Mouse (Mus musculus): ENCODE results near the gene Mis12. TPM values are rescaled to one million over a fixed set of nuclear protein-coding genes. Genes with fewer than 3 reads are reported as not detected.
A peak's percentile ranks its signal among the peaks of the same experiment; 100 is the strongest.

Gene Mis12
- total and polyA plus RNA-seq, 3 experiments: 17.2 to 34.0 TPM; not detected in 1

GRCm38 (mm10) chr11:70969821-70970559 lies 49.4 kb upstream of the Mis12 start, which contains the start of the genes Nup88 and Rpain (continued):
- no peak for TF ChIP-seq ZKSCAN1 (IDR thresholded peaks at IDR 0.05; ENCODE audit: low read depth, low read length)
- TF ChIP-seq CTCF (IDR thresholded peaks at IDR 0.05 in 2 of 3, conservative IDR thresholded peaks at IDR 0.05 in 1 of 3; ENCODE audit: control insufficient read depth in 1 of 3, insufficient read depth in 1 of 3, low read depth in 2 of 3, low read length in 3 of 3, poor library complexity in 1 of 3, severe bottlenecking in 1 of 3): no peak
- TF ChIP-seq NELFE (IDR thresholded peaks at IDR 0.05; ENCODE audit: low read depth, low read length): peak; percentile 96
- TF ChIP-seq JUND (IDR thresholded peaks at IDR 0.05; ENCODE audit: low read depth, low read length): no peak
- peak; percentile 91 to 93 for TF ChIP-seq POLR2A (IDR thresholded peaks at IDR 0.05; ENCODE audit: control insufficient read depth in 1 of 2, insufficient read depth in 1 of 2, low read depth in 1 of 2, low read length in 2 of 2, poor library complexity in 1 of 2)

- Histone ChIP-seq H3K4me1 (ENCODE audit: control insufficient read depth in 1 of 2, insufficient read depth in 2 of 2, low read length in 2 of 2) (peaks cover 4 to 10% of the 10 kb centered on the region in 2 experiments; a peak in 3 of 4 replicates), H3K36me3 (ENCODE audit: control insufficient read depth in 1 of 2, insufficient read depth in 2 of 2, low read length in 2 of 2) (peaks cover 10 to 13% of the 10 kb centered on the region in 2 experiments), H3K4me3 (ENCODE audit: control insufficient read depth in 1 of 2, insufficient read depth in 1 of 2, low read depth in 2 of 2, low read length in 2 of 2) (peak overlapping the region; percentile 70 to 81), H3K27me3 (ENCODE audit: control insufficient read depth in 1 of 2, insufficient read depth in 2 of 2, low read length in 2 of 2) (no peaks in the 10 kb centered on the region), H3K9me3 (replicated peaks; ENCODE audit: insufficient read depth, low read length) (no peaks in the 10 kb centered on the region), H3K27ac (ENCODE audit: control insufficient read depth, low read depth, low read length) (peak overlapping the region; percentile 92), H3K9ac (ENCODE audit: control insufficient read depth, low read depth, low read length, poor library complexity, severe bottlenecking) (peak overlapping the region; percentile 80), H3K79me2 (ENCODE audit: control insufficient read depth, insufficient read depth, low read length, poor library complexity) (peaks cover 21% of the 10 kb centered on the region)
- DNase-seq (ENCODE audit: low read depth, low spot score): peak; percentile 99
- TF ChIP-seq POLR2AphosphoS5 (IDR thresholded peaks at IDR 0.05; ENCODE audit: borderline replicate concordance, low read depth, low read length) (no peak), SMC3 (IDR thresholded peaks at IDR 0.05; ENCODE audit: low read depth, low read length) (no peak), E2F4 (IDR thresholded peaks at IDR 0.05; ENCODE audit: borderline replicate concordance, low read depth, low read length) (no peak), KAT2A (conservative IDR thresholded peaks at IDR 0.05; ENCODE audit: low read depth, low read length) (no peak), GATA1 (IDR thresholded peaks at IDR 0.05; ENCODE audit: low read depth, low read length) (peak; percentile 93), EP300 (IDR thresholded peaks at IDR 0.05; ENCODE audit: low read depth in 1 of 2, low read length in 2 of 2) (peak; percentile 66 to 76; a peak in 3 of 4 replicates), CTCF (IDR thresholded peaks at IDR 0.05 in 2 of 3, conservative IDR thresholded peaks at IDR 0.05 in 1 of 3; ENCODE audit: control insufficient read depth in 1 of 3, insufficient read depth in 1 of 3, low read depth in 2 of 3, low read length in 3 of 3, poor library complexity in 1 of 3, severe bottlenecking in 1 of 3) (peak; percentile 35 to 60 (median 52)), UBTF (IDR thresholded peaks at IDR 0.05; ENCODE audit: borderline replicate concordance, insufficient read depth, low read depth, low read length) (no peak), MEF2A (IDR thresholded peaks at IDR 0.05; ENCODE audit: extremely low read depth, insufficient replicate concordance, low read depth, low read length, poor library complexity, severe bottlenecking) (no peak), MYB (IDR thresholded peaks at IDR 0.05; ENCODE audit: low read depth, low read length) (peak; percentile 37; the same call in 1 of the 2 replicates), ZKSCAN1 (IDR thresholded peaks at IDR 0.05; ENCODE audit: low read depth, low read length) (no peak), RAD21 (IDR thresholded peaks at IDR 0.05; ENCODE audit: low read depth, low read length) (peak; percentile 3), MAFK (IDR thresholded peaks at IDR 0.05; ENCODE audit: borderline replicate concordance, low read depth, low read length) (no peak), MYC (IDR thresholded peaks at IDR 0.05; ENCODE audit: low read depth, low read length) (peak; percentile 69; the same call in 1 of the 2 replicates), MXI1 (IDR thresholded peaks at IDR 0.05; ENCODE audit: low read depth, low read length) (peak; percentile 84), TBP (IDR thresholded peaks at IDR 0.05; ENCODE audit: low read depth, low read length) (peak; percentile 74; the same call in 1 of the 2 replicates), POLR2AphosphoS2 (IDR thresholded peaks at IDR 0.05; ENCODE audit: low read length) (0 out of 2 replicates have a peak, but pooled peaks have one; percentile 9), RCOR1 (IDR thresholded peaks at IDR 0.05; ENCODE audit: low read depth, low read length) (no peak), ZMIZ1 (IDR thresholded peaks at IDR 0.05; ENCODE audit: low read depth, low read length) (no peak), GABPA (IDR thresholded peaks at IDR 0.05; ENCODE audit: low read depth, low read length) (no peak), JUND (IDR thresholded peaks at IDR 0.05; ENCODE audit: low read depth, low read length) (no peak), MAZ (IDR thresholded peaks at IDR 0.05; ENCODE audit: low read depth, low read length) (no peak), USF1 (IDR thresholded peaks at IDR 0.05; ENCODE audit: low read depth, low read length) (peak; percentile 91), TAL1 (IDR thresholded peaks at IDR 0.05; ENCODE audit: low read length) (peak; percentile 65), HCFC1 (IDR thresholded peaks at IDR 0.05; ENCODE audit: low read depth, low read length) (no peak; the same call in 1 of the 2 replicates), BHLHE40 (IDR thresholded peaks at IDR 0.05; ENCODE audit: borderline replicate concordance, low read depth, low read length) (peak; percentile 96), ZNF384 (IDR thresholded peaks at IDR 0.05; ENCODE audit: low read depth, low read length) (no peak), ZC3H11A (IDR thresholded peaks at IDR 0.05; ENCODE audit: low read depth, low read length) (no peak)
These were observed 48.6 kb upstream of the Mis12 start for GRCm38 (mm10) chr11:70970560-70971540.

Data from MEL (cell line).